Mouse (Mus musculus) heart, postnatal 0 days (tissue): ENCODE results near the gene Maml2.

Experiments
- CTCF ChIP-seq: IDR thresholded peaks from 2 replicates; pipeline ENCODE4 v1.5.1; 2016; ENCODE audit warnings: antibody characterized with exemption, control low read depth, low read depth
- EP300 ChIP-seq: IDR thresholded peaks from 2 replicates; pipeline ENCODE4 v1.6.1; 2016; ENCODE audit warnings: antibody characterized with exemption, low read depth

GRCm38 (mm10) chr9:13287482-13287881, 10.3 kb upstream of the Maml2 start:
- no peak for TF ChIP-seq CTCF
- TF ChIP-seq EP300 = no peak
